Mouse (Mus musculus): ENCODE results near the gene Plin2. TPM values are rescaled to one million over a fixed set of nuclear protein-coding genes. Genes with fewer than 3 reads are reported as not detected.
"Not testable (repeated sequence)": the region's sequence is repeated elsewhere in the genome, so short reads cannot be mapped to it uniquely, and the experiment has no call there.

The Plin2 gene
- total RNA-seq, 2 experiments from 2014 or later, result 124 to 187 TPM

GRCm38 (mm10) chr4:86634873-86635272 lies 35.0 kb downstream of the Plin2 start:
- not testable (repeated sequence) for ATAC-seq (ENCODE audit: poor library complexity, severe bottlenecking)

- ATAC-seq (ENCODE audit: poor library complexity, severe bottlenecking), result not testable (repeated sequence)
Observed at GRCm38 (mm10) chr4:86634312-86634711, 35.5 kb downstream of the Plin2 start.

DNA sequence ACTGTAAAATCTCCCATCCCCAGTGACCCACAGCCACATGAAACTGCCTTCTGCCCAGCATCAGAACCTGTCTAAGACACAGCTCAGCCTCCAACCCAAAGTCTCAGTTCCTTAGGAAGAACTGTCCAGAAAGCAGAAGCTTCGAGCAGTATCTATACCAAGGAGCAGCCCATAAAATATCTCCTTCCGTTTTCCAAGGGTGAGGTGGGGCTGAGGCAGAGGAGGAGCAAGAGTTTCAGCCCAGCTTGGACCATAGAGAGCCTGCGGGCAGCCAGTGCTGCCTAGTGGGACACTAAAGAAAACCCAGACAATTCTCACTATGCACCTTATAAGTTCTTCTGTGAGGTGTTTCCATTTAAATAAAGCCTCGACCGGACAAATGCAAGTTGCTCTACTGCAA lies 37.3 kb downstream of the Plin2 start:
- peak; percentile 98 for ATAC-seq (ENCODE audit: poor library complexity, severe bottlenecking)

GRCm38 (mm10) chr4:86631831-86632230 lies 38.0 kb downstream of the Plin2 start:
- no peak for ATAC-seq (ENCODE audit: poor library complexity, severe bottlenecking)

DNA sequence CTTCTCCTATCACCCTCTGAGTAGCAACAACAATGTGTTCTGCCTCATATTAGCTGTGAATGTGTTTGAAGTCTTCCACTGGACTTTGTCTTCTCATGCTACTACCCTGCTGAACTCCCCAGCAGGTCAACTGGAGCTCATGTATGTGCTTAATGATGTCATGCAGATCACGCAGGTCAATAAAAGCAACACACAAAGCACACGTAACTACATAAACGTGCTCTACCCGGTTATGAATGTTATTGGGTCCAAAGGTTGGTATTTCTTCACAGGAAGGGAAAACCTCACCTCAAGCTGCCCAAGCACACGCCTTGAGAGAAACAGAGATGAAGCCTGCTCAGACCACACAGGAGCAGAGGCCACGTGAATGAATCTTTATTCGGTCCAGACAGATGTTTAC lies 43.4 kb downstream of the Plin2 start:
- not testable (repeated sequence) for ATAC-seq (ENCODE audit: poor library complexity, severe bottlenecking)

DNA sequence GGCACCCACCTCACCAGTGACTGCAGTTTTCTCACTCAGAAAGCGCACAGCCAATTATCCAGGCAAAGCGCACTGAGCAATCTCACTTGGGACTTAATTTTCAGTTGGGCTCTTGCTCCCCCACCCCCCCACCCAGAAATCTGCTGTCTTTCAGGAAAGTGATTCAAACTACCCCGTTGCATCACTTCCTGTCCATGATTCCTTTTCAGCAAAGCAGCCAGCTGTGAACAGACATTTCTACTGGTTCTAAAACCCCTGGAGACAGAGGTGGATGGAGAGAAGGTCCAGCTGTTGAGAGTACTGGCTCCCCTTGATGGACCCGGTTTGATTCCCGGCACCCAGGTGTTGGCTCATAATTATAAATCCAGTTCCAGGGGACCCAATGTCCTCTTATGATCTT lies 44.4 kb downstream of the Plin2 start:
- peak; percentile 40; the same call in 1 of the 2 replicates for ATAC-seq (ENCODE audit: poor library complexity, severe bottlenecking)

GRCm38 (mm10) chr4:86622532-86622931 lies 47.3 kb downstream of the Plin2 start:
- not testable (repeated sequence) for ATAC-seq (ENCODE audit: poor library complexity, severe bottlenecking)

DNA sequence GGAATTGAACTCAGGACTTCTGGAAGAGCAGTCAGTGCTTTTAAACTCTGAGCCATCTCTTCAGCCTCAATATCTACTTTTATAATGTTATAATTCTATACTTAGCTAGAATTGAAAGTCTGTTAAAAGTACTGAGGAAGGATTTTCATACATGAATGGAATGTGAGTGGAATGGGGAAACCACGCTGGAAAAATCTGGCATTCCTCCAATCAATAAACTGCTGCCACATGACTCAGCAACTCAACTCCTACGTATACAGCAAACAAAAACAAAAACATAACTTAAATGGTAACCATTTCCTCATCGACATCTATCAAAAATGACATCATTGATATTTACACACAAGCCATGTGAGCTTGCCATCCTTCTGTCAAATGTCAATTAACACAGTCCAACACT lies 47.7 kb downstream of the Plin2 start:
- no peak for ATAC-seq (ENCODE audit: poor library complexity, severe bottlenecking)

DNA sequence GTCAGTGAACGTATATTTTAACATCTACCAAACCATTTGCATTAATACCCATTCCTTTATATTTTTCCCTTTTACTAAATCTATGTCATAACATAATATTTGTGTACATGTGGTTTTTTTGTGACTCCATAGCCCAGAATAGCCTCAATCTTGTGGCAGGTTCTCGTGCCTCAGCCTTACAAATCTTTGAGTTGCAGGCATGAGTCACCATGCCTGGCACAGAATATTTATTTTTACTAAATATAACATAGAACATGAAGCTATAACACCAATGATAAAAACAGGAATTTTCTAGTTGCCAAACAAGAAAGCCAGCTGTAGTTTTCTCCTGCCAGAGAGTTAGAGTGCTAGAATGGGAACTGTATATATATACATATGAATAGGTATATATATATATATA lies 49.4 kb downstream of the Plin2 start:
- ATAC-seq (ENCODE audit: poor library complexity, severe bottlenecking), result no peak

- ATAC-seq (ENCODE audit: poor library complexity, severe bottlenecking), result no peak; the same call in 1 of the 2 replicates
Observed at GRCm38 (mm10) chr4:86612289-86612620, 57.6 kb downstream of the Plin2 start.

GRCm38 (mm10) chr4:86611524-86612288 lies 58.2 kb downstream of the Plin2 start, which contains the start of gene Haus6:
Haus6 (minus strand) TSS chr4:86612055.
- peak; percentile 98 for ATAC-seq (ENCODE audit: poor library complexity, severe bottlenecking)

Other genes with a start within 250 kb of the Plin2 start
- not detected in 2 replicates for gene Saxo1, start 111.7 kb downstream of the Plin2 start, total RNA-seq (2015)
- gene Saxo1, start 111.7 kb downstream of the Plin2 start, total RNA-seq (2017), result not detected in 2 replicates
- 42.4 and 49.4 TPM in 2 replicates for gene Rraga, start 94.4 kb downstream of the Plin2 start, total RNA-seq (2015)
- gene Rraga, start 94.4 kb downstream of the Plin2 start, total RNA-seq (2017), result 13.0 and 19.1 TPM in 2 replicates
- gene Haus6, start 58.0 kb downstream of the Plin2 start, total RNA-seq (2015), result 11.8 and 13.7 TPM in 2 replicates
- 17.6 and 17.8 TPM in 2 replicates for gene Haus6, start 58.0 kb downstream of the Plin2 start, total RNA-seq (2017)
- 23.1 and 24.1 TPM in 2 replicates for gene Dennd4c, start 78.5 kb upstream of the Plin2 start, total RNA-seq (2015)
- 27.9 and 30.9 TPM in 2 replicates for gene Dennd4c, start 78.5 kb upstream of the Plin2 start, total RNA-seq (2017)
- 2,501 and 2,579 TPM in 2 replicates for gene Rps6, start 187.4 kb upstream of the Plin2 start, total RNA-seq (2015)
- 983 and 1,093 TPM in 2 replicates for gene Rps6, start 187.4 kb upstream of the Plin2 start, total RNA-seq (2017)
- gene Acer2, start 204.3 kb upstream of the Plin2 start, total RNA-seq (2015), result 0.07 TPM in 1 of 2 replicates, not detected in the other
- gene Acer2, start 204.3 kb upstream of the Plin2 start, total RNA-seq (2017), result 0.15 and 0.69 TPM in 2 replicates